Mouse (Mus musculus) heart, embryonic 13.5 days (tissue): ENCODE results near the gene Scnn1a. TPM values are rescaled to one million over a fixed set of nuclear protein-coding genes. Genes with fewer than 3 reads are reported as not detected.

Source experiments
- ATAC-seq: fragments of 200-750 bp; cut with Nextera tagmentation; 2 replicates; pipeline ENCODE4 v1.8.0; 2017; ENCODE audit warnings: moderate TSS enrichment; ENCODE audit not compliant: insufficient number of reproducible peaks, low FRiP score, low TSS enrichment; ENCODE audit errors: extremely low read depth
- H3K27ac ChIP-seq: fragments of 300-500 bp; sonication (generic); replicated peaks from 2 replicates; pipeline ENCODE4 v1.5.1; 2015; ENCODE audit warnings: moderate library complexity, mild to moderate bottlenecking, inconsistent platforms
- H3K27me3 ChIP-seq: fragments of 300-500 bp; sonication (generic); replicated peaks from 2 replicates; pipeline ENCODE4 v1.6.1; 2015; ENCODE audit warnings: mild to moderate bottlenecking, inconsistent platforms
- H3K36me3 ChIP-seq: fragments of 300-500 bp; sonication (generic); 2 replicates; pipeline ENCODE4 v1.6.1; 2015; ENCODE audit warnings: mild to moderate bottlenecking, inconsistent platforms
- H3K4me1 ChIP-seq: fragments of 300-500 bp; sonication (generic); 2 replicates; pipeline ENCODE4 v1.6.1; 2015; ENCODE audit warnings: inconsistent platforms
- H3K4me2 ChIP-seq: fragments of 300-500 bp; sonication (generic); 2 replicates; pipeline ENCODE4 v1.6.1; 2015; ENCODE audit warnings: inconsistent platforms, mild to moderate bottlenecking, moderate library complexity
- H3K4me3 ChIP-seq: fragments of 300-500 bp; sonication (generic); 2 replicates; pipeline ENCODE4 v1.5.1; 2015; ENCODE audit warnings: moderate library complexity, mild to moderate bottlenecking, inconsistent platforms
- H3K9ac ChIP-seq: fragments of 300-500 bp; sonication (generic); 2 replicates; pipeline ENCODE4 v1.6.1; 2015; ENCODE audit warnings: inconsistent platforms, mild to moderate bottlenecking, moderate library complexity
- H3K9me3 ChIP-seq: fragments of 300-500 bp; sonication (generic); 2 replicates; pipeline ENCODE4 v1.6.1; 2016; ENCODE audit warnings: inconsistent platforms
- WGBS: fragments of 180-500 bp; shearing (Covaris S2); methylation state at CpG from one replicate; pipeline ENCODE4 v1.1.7; 2015; ENCODE audit warnings: mixed read lengths; 5-methylcytosine and 5-hydroxymethylcytosine counted together
- polyA plus RNA-seq: library from polyadenylated mRNA; unstranded; fragments of >200 nt; fragmentation: Nextera tagmentation; extraction: Ambion mirVana; gene quantifications from 2 replicates; pipeline ENCODE4 v1.2.1, GENCODE M21; 2015

Scnn1a gene
- polyA plus RNA-seq, 1 experiment from 2014 or later: 0.63 TPM

- Histone ChIP-seq H3K4me3 (peak overlapping the region; percentile 12; the same call in 1 of the 2 replicates), H3K4me2 (peak overlapping the region; percentile 47), H3K9me3 (no peaks in the 10 kb centered on the region), H3K9ac (no peak overlapping the region), H3K27ac (no peak overlapping the region), H3K4me1 (peaks cover 24% of the 10 kb centered on the region), H3K36me3 (peaks cover 39% of the 10 kb centered on the region), H3K27me3 (peaks cover 47% of the 10 kb centered on the region)
- ATAC-seq: no peak
- 12% methylated on average over 23 of the region's 23 CpGs for WGBS
These were observed 43.2 kb downstream of the Scnn1a start for GRCm38 (mm10) chr6:125363451-125364242.

DNA sequence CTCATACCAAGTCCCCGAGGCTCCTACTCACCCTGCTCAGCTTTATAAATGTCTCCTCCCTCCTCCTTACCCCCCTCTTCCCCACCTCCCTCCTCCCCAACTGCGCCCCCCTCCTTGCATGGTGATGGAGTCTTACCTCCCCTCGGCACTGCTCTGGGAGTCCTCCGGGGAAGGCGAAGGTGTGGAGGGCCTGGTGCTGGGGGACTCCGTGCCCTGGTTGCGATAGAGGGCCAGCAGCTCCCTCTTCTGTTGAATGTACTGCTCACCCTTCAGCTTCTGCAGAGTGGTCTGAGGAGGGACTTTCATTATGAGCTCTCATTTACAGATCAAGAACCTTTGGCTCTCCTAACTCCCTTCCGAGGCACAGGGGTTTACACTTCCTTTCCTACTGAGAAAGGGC is 44.0 kb downstream of the Scnn1a start:
- no peak for ATAC-seq
- peak overlapping the region; percentile 35 for H3K4me2 ChIP-seq

DNA sequence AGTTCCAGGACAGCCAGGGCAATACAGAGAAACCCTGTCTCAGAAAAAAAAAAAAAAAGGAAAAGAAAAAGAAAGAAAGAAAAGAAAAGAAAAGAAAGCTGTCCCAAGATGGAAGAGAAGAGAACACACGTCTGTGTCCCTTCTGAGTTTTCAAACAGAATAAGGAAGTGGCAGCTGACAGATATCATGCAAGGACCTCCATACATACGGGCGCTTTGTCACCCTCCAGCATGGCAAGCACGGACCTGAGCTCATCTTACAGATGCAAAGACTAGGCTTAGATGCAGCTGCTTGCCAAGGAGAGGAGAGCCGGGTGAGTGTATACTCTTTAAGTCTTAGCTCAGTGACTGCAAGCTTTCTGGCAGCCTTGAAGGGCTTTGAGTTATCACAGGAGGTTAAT is 45.1 kb downstream of the Scnn1a start:
- no peaks in the 10 kb centered on the region for H3K9me3 ChIP-seq
- no peak for ATAC-seq
- H3K4me3 ChIP-seq: no peak overlapping the region
- H3K36me3 ChIP-seq: peaks cover 20% of the 10 kb centered on the region
- H3K4me1 ChIP-seq: peaks cover 21% of the 10 kb centered on the region
- no peak overlapping the region for H3K27ac ChIP-seq
- H3K9ac ChIP-seq: no peak overlapping the region
- peaks cover 47% of the 10 kb centered on the region for H3K27me3 ChIP-seq
- no peak overlapping the region for H3K4me2 ChIP-seq
- WGBS: 80% methylated on average over 5 of the region's 5 CpGs

More for the DNA sequence above, 44.0 kb downstream of the Scnn1a start:
- Histone ChIP-seq H3K27ac (no peak overlapping the region), H3K36me3 (peaks cover 31% of the 10 kb centered on the region), H3K4me3 (no peak overlapping the region), H3K4me1 (peaks cover 21% of the 10 kb centered on the region), H3K9ac (no peak overlapping the region), H3K9me3 (no peaks in the 10 kb centered on the region), H3K27me3 (peaks cover 47% of the 10 kb centered on the region)
- WGBS: 4% methylated on average over 8 of the region's 8 CpGs

GRCm38 (mm10) chr6:125366133-125366532 is 45.7 kb downstream of the Scnn1a start:
- 81% methylated on average over 1 of the region's 1 CpGs for WGBS
- Histone ChIP-seq H3K36me3 (peaks cover 14% of the 10 kb centered on the region), H3K27me3 (peaks cover 40% of the 10 kb centered on the region), H3K4me3 (no peak overlapping the region), H3K27ac (no peak overlapping the region), H3K4me2 (no peak overlapping the region), H3K9me3 (no peaks in the 10 kb centered on the region), H3K9ac (no peak overlapping the region), H3K4me1 (peaks cover 21% of the 10 kb centered on the region)
- ATAC-seq: no peak

DNA sequence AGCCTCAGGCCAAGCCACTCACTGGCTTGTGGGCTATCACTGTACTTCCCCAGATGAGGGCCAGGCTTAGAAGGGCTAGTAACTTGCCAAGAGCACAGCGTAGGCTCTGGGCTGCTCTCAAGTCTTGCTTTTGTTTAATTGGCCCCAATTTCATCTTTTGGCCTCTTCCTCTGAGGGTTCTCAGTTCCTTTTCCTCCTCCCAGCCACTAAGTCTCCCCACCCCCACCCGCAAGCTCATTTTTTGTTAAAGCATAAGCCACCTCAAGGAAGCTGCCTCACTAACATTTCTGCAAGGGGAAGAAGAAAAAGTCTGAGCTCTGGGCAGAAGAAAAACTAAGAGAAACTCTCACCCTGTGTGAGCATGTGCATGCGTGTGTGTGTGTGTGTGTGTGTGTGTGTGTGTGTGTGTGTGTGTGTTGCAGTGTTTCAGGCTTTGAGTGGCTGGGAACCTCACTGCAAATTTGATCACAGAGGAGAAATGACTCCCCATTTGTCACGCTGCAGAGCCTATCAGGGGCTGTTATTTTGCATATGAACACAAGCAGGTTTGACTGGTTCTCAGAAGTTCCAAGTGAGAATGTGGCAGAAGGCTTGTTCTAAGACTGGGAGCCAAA is 47.4 kb downstream of the Scnn1a start:
- no peak overlapping the region for H3K9ac ChIP-seq
- no peaks in the 10 kb centered on the region for H3K36me3 ChIP-seq
- H3K27ac ChIP-seq: no peak overlapping the region
- peaks cover 16% of the 10 kb centered on the region for H3K4me1 ChIP-seq
- peaks cover 36% of the 10 kb centered on the region for H3K27me3 ChIP-seq
- whole genome bisulfite sequencing: 56% methylated on average over 4 of the region's 4 CpGs
- no peak for ATAC-seq
- H3K4me3 ChIP-seq: no peak overlapping the region
- no peaks in the 10 kb centered on the region for H3K9me3 ChIP-seq
- H3K4me2 ChIP-seq: no peak overlapping the region

- Histone ChIP-seq H3K9ac (no peak overlapping the region), H3K9me3 (no peaks in the 10 kb centered on the region), H3K27ac (no peak overlapping the region), H3K4me2 (no peak overlapping the region), H3K4me1 (peaks cover 32% of the 10 kb centered on the region), H3K27me3 (peaks cover 99% of the 10 kb centered on the region), H3K4me3 (no peak overlapping the region), H3K36me3 (no peaks in the 10 kb centered on the region)
- WGBS: 46% methylated on average over 6 of the region's 6 CpGs
- no peak for ATAC-seq
These were observed 56.6 kb downstream of the Scnn1a start for GRCm38 (mm10) chr6:125377042-125377441.

DNA sequence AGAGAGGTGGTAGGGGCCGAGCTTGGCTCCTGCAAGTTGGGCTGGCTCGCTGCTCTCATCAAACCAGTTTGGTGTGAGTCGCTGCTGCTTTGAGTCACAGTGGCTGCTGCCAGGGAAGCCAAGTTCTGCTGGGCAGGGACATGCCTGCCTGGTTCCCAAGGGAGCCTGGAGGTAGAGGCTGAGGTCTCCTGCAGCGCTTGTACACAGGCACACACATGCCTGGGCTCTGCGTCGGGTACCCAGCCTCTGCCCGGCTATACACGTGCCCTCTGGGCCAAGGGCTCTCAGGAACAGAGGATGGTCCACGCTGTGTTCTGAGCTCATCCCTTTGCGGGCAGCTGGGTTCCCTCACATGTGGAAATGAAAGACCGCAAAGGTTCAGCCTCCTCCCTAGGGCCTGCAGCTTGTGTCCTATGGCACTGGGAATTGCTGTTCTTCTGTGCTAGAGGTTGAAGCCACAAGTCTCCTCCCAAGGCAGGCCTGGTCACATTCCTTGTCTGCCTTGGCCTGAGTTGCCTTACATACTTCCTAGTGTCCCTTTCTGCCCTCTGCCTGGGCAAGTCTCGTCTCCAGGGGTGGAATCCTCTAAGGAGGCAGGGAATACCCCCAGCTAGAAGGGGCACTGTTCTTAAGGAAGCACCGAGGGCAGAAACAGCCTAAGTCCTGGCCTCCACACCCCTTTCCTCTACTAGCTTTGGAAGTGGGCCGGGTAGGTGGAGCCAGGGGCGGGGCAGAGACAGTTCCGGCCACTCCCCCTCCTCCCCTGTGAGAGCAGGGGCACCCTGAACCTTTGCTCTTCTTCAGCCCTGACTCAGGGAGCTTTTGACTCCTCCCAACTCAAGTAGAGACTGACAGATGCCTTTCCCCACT is 57.4 kb downstream of the Scnn1a start:
- no peak overlapping the region for H3K27ac ChIP-seq
- 39% methylated on average over 16 of the region's 16 CpGs for WGBS
- 0 out of 2 replicates have a peak overlapping the region, but pooled peaks have one; percentile 8 for H3K9ac ChIP-seq

DNA sequence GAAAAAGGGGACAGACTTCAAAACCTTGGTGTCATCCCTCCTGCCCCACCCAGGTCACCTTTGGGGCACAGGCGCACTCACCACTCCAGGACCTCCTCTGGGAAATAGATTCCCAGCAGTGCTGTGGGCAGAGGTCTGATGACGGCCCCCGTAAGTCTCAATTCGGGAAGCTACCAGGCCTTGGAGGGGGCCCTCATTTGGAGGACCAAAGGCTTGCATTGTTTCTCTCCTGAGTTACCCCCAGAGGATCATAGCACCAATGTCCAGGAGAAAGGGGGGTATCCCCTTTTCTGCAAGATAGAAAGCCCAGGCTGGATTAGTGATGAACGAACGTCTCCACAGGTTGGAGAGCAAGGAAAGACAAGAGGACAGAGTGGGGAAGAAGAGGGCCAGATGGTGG is 58.2 kb downstream of the Scnn1a start:
- WGBS: 12% methylated on average over 6 of the region's 6 CpGs
- no peak for ATAC-seq
- Histone ChIP-seq H3K27ac (no peak overlapping the region), H3K27me3 (peaks cover 98% of the 10 kb centered on the region), H3K4me1 (peaks cover 32% of the 10 kb centered on the region), H3K9ac (no peak overlapping the region), H3K36me3 (no peaks in the 10 kb centered on the region), H3K4me2 (peak overlapping the region; percentile 33), H3K9me3 (no peaks in the 10 kb centered on the region), H3K4me3 (no peak overlapping the region)

More for the DNA sequence above, 57.4 kb downstream of the Scnn1a start:
- no peak for ATAC-seq
- Histone ChIP-seq H3K27me3 (peaks cover 99% of the 10 kb centered on the region), H3K9me3 (no peaks in the 10 kb centered on the region), H3K4me1 (peaks cover 32% of the 10 kb centered on the region), H3K4me3 (no peak overlapping the region), H3K4me2 (peak overlapping the region; percentile 33), H3K36me3 (no peaks in the 10 kb centered on the region)

DNA sequence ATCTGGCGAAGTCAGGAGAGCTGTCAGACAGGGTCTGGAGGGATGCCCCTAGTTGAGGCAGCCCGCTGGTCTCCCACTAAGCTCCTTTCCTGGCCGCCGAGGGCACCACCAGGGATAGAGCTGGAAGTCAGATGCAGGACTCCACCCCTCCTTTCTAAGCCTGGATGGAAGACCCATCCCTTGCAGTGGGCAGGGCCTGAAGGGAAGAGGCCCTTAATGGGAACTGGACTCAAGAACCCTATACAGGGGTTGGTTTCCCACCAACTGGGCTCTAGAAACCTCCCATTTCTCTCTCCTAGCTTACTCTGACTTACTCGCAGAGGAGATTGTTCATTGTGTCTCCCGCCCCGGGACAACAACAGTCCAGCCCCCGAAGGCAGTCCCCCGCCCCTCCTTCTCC is 59.3 kb downstream of the Scnn1a start:
- WGBS: 3% methylated on average over 9 of the region's 9 CpGs
- peaks cover 94% of the 10 kb centered on the region for H3K27me3 ChIP-seq
- no peak overlapping the region for H3K27ac ChIP-seq
- no peak for ATAC-seq
- H3K4me3 ChIP-seq: peak overlapping the region; percentile 46
- H3K9me3 ChIP-seq: no peaks in the 10 kb centered on the region
- peak overlapping the region; percentile 73 for H3K4me2 ChIP-seq
- no peaks in the 10 kb centered on the region for H3K36me3 ChIP-seq
- peak overlapping the region; percentile 19 for H3K9ac ChIP-seq
- H3K4me1 ChIP-seq: peaks cover 37% of the 10 kb centered on the region

DNA sequence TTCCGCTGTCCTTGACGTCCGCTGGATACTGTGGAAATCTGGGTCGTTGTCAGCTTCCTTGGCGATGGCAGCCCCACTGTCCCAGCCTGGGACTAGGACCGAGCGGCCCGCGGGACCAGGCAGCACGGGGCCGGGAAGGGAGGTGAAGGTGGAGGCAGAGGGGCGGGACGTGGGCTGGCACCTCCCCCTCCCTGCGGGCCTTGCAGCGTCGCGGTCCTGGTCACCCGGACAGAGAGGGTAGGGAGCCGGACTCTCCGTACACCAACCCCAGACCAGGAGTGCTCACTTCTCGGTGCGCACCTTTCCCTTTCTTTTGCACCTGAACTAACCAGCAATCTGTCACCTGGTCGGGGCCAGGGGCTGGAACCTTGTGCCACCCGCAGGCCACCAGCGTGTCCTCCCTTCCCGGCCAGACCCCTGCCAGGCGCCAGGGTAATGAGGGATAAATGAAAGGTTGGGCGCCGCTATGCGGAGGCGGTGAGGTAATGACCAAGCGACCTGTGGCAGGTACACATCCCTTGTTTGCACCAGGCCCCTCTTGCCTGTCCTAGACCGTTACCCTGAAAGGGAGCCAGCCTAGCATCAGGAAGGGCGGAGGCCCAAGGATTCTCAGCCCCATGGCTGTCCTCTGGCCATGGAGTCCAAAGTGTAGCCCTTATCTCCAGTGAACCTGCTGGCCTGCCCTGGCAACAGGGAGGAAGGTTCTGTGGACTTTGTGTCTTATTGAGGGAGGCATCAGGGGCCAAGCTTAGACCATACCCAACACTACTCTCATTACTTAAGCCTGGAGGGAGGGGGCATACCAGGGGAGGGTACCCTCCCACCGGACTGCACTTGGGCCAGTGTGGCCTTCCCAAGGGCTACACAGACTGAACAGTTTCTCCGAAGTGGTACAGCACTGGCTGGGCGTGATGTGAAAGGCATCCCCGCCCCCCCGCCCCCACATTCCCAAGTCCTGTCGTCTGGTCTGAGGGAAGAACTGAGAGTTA is 60.2 kb downstream of the Scnn1a start, which contains the start of gene Plekhg6:
Gene Plekhg6, minus strand, starts transcription at position 422 of the 989 bp plus-strand sequence.
- no peak for ATAC-seq
- Histone ChIP-seq H3K27me3 (peaks cover 86% of the 10 kb centered on the region), H3K4me3 (peak within 1 kb of the TSS; percentile 46), H3K36me3 (no peaks in the 10 kb centered on the region), H3K27ac (no peak within 1 kb of the TSS), H3K4me1 (peaks cover 37% of the 10 kb centered on the region), H3K9ac (peak within 1 kb of the TSS; percentile 68), H3K4me2 (peak within 1 kb of the TSS; percentile 73), H3K9me3 (no peaks in the 10 kb centered on the region)
- WGBS: 7% methylated on average over 36 of the region's 40 CpGs
